Mouse (Mus musculus): Measurements from ENCODE around the gene Tomm40l. TPM values are rescaled to one million over a fixed set of nuclear protein-coding genes. Genes with fewer than 3 reads are reported as not detected.

The Tomm40l gene
- polyA plus RNA-seq, 1 experiment from 2014 or later, result 6.6 TPM

- no peak for ATAC-seq
- Histone ChIP-seq H3K4me3 (ENCODE audit: low read depth, low read length) (no peak overlapping the region), H3K36me3 (replicated peaks; ENCODE audit: insufficient read depth, low read length) (peaks cover 71% of the 10 kb centered on the region), H3K27me3 (ENCODE audit: insufficient read depth, low read length) (no peaks in the 10 kb centered on the region), H3K27ac (ENCODE audit: low read depth) (no peak overlapping the region), H3K9ac (replicated peaks) (no peak overlapping the region), H3K4me2 (ENCODE audit: low read depth, low read length) (no peak overlapping the region), H3K9me3 (ENCODE audit: low read length) (no peaks in the 10 kb centered on the region), H3K4me1 (ENCODE audit: insufficient read depth) (peaks cover 7% of the 10 kb centered on the region)
- TF ChIP-seq EP300 (IDR thresholded peaks at IDR 0.05; ENCODE audit: low read depth) (no peak), CTCF (IDR thresholded peaks at IDR 0.05; ENCODE audit: low read depth) (no peak)
- DNase-seq, result no peak
- 67% methylated on average over 6 of the region's 6 CpGs for WGBS (ENCODE audit: insufficient replicate concordance)
Measured at GRCm38 (mm10) chr1:171237438-171237837, 15.1 kb upstream of the Tomm40l start.

GRCm38 (mm10) chr1:171235791-171236190 lies 13.5 kb upstream of the Tomm40l start:
- Histone ChIP-seq H3K27me3 (ENCODE audit: insufficient read depth, low read length) (no peaks in the 10 kb centered on the region), H3K4me3 (ENCODE audit: low read depth, low read length) (no peak overlapping the region), H3K27ac (ENCODE audit: low read depth) (no peak overlapping the region), H3K9ac (replicated peaks) (no peak overlapping the region), H3K9me3 (ENCODE audit: low read length) (no peaks in the 10 kb centered on the region), H3K4me2 (ENCODE audit: low read depth, low read length) (no peak overlapping the region), H3K4me1 (ENCODE audit: insufficient read depth) (peaks cover 15% of the 10 kb centered on the region), H3K36me3 (replicated peaks; ENCODE audit: insufficient read depth, low read length) (peaks cover 57% of the 10 kb centered on the region)
- ATAC-seq, result no peak
- WGBS (ENCODE audit: insufficient replicate concordance), result 67% methylated on average over 4 of the region's 4 CpGs
- DNase-seq, result no peak
- no peak for TF ChIP-seq CTCF (IDR thresholded peaks at IDR 0.05; ENCODE audit: low read depth)
- no peak for TF ChIP-seq EP300 (IDR thresholded peaks at IDR 0.05; ENCODE audit: low read depth)

GRCm38 (mm10) chr1:171234538-171234937 lies 12.2 kb upstream of the Tomm40l start:
- ATAC-seq, result no peak
- H3K9ac ChIP-seq (replicated peaks), result no peak overlapping the region
- peaks cover 51% of the 10 kb centered on the region for H3K36me3 ChIP-seq (replicated peaks; ENCODE audit: insufficient read depth, low read length)
- H3K9me3 ChIP-seq (ENCODE audit: low read length), result no peaks in the 10 kb centered on the region
- TF ChIP-seq CTCF (IDR thresholded peaks at IDR 0.05; ENCODE audit: low read depth), result no peak
- no peak for TF ChIP-seq EP300 (IDR thresholded peaks at IDR 0.05; ENCODE audit: low read depth)
- WGBS (ENCODE audit: insufficient replicate concordance), result 66% methylated on average over 4 of the region's 4 CpGs
- no peaks in the 10 kb centered on the region for H3K27me3 ChIP-seq (ENCODE audit: insufficient read depth, low read length)
- peak overlapping the region; percentile 48; the same call in 1 of the 2 replicates for H3K4me3 ChIP-seq (ENCODE audit: low read depth, low read length)
- DNase-seq, result no peak
- H3K27ac ChIP-seq (ENCODE audit: low read depth), result peak overlapping the region; percentile 82
- H3K4me1 ChIP-seq (ENCODE audit: insufficient read depth), result peaks cover 23% of the 10 kb centered on the region
- H3K4me2 ChIP-seq (ENCODE audit: low read depth, low read length), result peak overlapping the region; percentile 52

GRCm38 (mm10) chr1:171234126-171234525 lies 11.8 kb upstream of the Tomm40l start, which contains the start of gene Fcer1g:
TSS of gene Fcer1g (minus strand) at chr1:171234365.
- ATAC-seq (peak; percentile 47), DNase-seq (peak; percentile 61)
- Histone ChIP-seq H3K27ac (ENCODE audit: low read depth) (peak within 1 kb of the TSS; percentile 82), H3K9ac (replicated peaks) (peak within 1 kb of the TSS; percentile 16), H3K4me3 (ENCODE audit: low read depth, low read length) (peak within 1 kb of the TSS; percentile 48), H3K4me2 (ENCODE audit: low read depth, low read length) (peak within 1 kb of the TSS; percentile 52), H3K4me1 (ENCODE audit: insufficient read depth) (peaks cover 23% of the 10 kb centered on the region), H3K27me3 (ENCODE audit: insufficient read depth, low read length) (no peaks in the 10 kb centered on the region), H3K9me3 (ENCODE audit: low read length) (no peaks in the 10 kb centered on the region), H3K36me3 (replicated peaks; ENCODE audit: insufficient read depth, low read length) (peaks cover 47% of the 10 kb centered on the region)
- WGBS (ENCODE audit: insufficient replicate concordance), result 43% methylated on average over 14 of the region's 14 CpGs
- TF ChIP-seq EP300 (IDR thresholded peaks at IDR 0.05; ENCODE audit: low read depth) (no peak), CTCF (IDR thresholded peaks at IDR 0.05; ENCODE audit: low read depth) (no peak)

GRCm38 (mm10) chr1:171232800-171233730 lies 10.8 kb upstream of the Tomm40l start:
- no peaks in the 10 kb centered on the region for H3K27me3 ChIP-seq (ENCODE audit: insufficient read depth, low read length)
- DNase-seq (no peak), ATAC-seq (no peak)
- H3K9me3 ChIP-seq (ENCODE audit: low read length), result no peaks in the 10 kb centered on the region
- H3K4me1 ChIP-seq (ENCODE audit: insufficient read depth), result peaks cover 23% of the 10 kb centered on the region
- WGBS (ENCODE audit: insufficient replicate concordance), result 42% methylated on average over 12 of the region's 12 CpGs
- peak overlapping the region; percentile 82 for H3K27ac ChIP-seq (ENCODE audit: low read depth)
- TF ChIP-seq EP300 (IDR thresholded peaks at IDR 0.05; ENCODE audit: low read depth) (no peak), CTCF (IDR thresholded peaks at IDR 0.05; ENCODE audit: low read depth) (no peak)
- H3K9ac ChIP-seq (replicated peaks), result peak overlapping the region; percentile 16
- H3K4me2 ChIP-seq (ENCODE audit: low read depth, low read length), result peak overlapping the region; percentile 51
- H3K36me3 ChIP-seq (replicated peaks; ENCODE audit: insufficient read depth, low read length), result peaks cover 38% of the 10 kb centered on the region
- peak overlapping the region; percentile 48 for H3K4me3 ChIP-seq (ENCODE audit: low read depth, low read length)

- H3K9ac ChIP-seq (replicated peaks), result no peak overlapping the region
- peak overlapping the region; percentile 82 for H3K27ac ChIP-seq (ENCODE audit: low read depth)
- peaks cover 23% of the 10 kb centered on the region for H3K4me1 ChIP-seq (ENCODE audit: insufficient read depth)
- H3K27me3 ChIP-seq (ENCODE audit: insufficient read depth, low read length), result no peaks in the 10 kb centered on the region
- peaks cover 31% of the 10 kb centered on the region for H3K36me3 ChIP-seq (replicated peaks; ENCODE audit: insufficient read depth, low read length)
- DNase-seq, result no peak
- ATAC-seq, result no peak
- H3K4me3 ChIP-seq (ENCODE audit: low read depth, low read length), result peak overlapping the region; percentile 48
- WGBS (ENCODE audit: insufficient replicate concordance), result 53% methylated on average over 5 of the region's 5 CpGs
- H3K4me2 ChIP-seq (ENCODE audit: low read depth, low read length), result peak overlapping the region; percentile 51
- TF ChIP-seq CTCF (IDR thresholded peaks at IDR 0.05; ENCODE audit: low read depth) (no peak), EP300 (IDR thresholded peaks at IDR 0.05; ENCODE audit: low read depth) (no peak)
- no peaks in the 10 kb centered on the region for H3K9me3 ChIP-seq (ENCODE audit: low read length)
Measured at GRCm38 (mm10) chr1:171232348-171232747, 10.0 kb upstream of the Tomm40l start.

Measured in liver, postnatal 0 days (tissue).